Mouse (Mus musculus): ENCODE results near the gene Pglyrp2. TPM values are rescaled to one million over a fixed set of nuclear protein-coding genes. Genes with fewer than 3 reads are reported as not detected.
A peak's percentile ranks its signal among the peaks of the same experiment; 100 is the strongest.

Gene Pglyrp2
- polyA plus RNA-seq, 1 experiment from 2014 or later, result 1.8 TPM

- ATAC-seq (replicated peaks; ENCODE audit: low FRiP score), result no peak
- H3K27ac ChIP-seq (ENCODE audit: low read depth, low read length), result no peak overlapping the region
- H3K4me3 ChIP-seq (ENCODE audit: low read depth, low read length), result no peak overlapping the region
- no peaks in the 10 kb centered on the region for H3K27me3 ChIP-seq (replicated peaks; ENCODE audit: control insufficient read depth, insufficient read depth, low read length)
- no peaks in the 10 kb centered on the region for H3K9me3 ChIP-seq (ENCODE audit: control insufficient read depth, low read length)
- H3K4me1 ChIP-seq (replicated peaks; ENCODE audit: control insufficient read depth, insufficient read depth, low read length), result no peaks in the 10 kb centered on the region
- no peaks in the 10 kb centered on the region for H3K36me3 ChIP-seq (ENCODE audit: control insufficient read depth, insufficient read depth, low read length)
- H3K4me2 ChIP-seq, result no peak overlapping the region
- H3K9ac ChIP-seq (ENCODE audit: low read depth, low read length), result no peak overlapping the region
- DNase-seq (ENCODE audit: low spot score), result no peak
Observed at GRCm38 (mm10) chr17:32447195-32447594, 23.2 kb upstream of the Pglyrp2 start.

DNA sequence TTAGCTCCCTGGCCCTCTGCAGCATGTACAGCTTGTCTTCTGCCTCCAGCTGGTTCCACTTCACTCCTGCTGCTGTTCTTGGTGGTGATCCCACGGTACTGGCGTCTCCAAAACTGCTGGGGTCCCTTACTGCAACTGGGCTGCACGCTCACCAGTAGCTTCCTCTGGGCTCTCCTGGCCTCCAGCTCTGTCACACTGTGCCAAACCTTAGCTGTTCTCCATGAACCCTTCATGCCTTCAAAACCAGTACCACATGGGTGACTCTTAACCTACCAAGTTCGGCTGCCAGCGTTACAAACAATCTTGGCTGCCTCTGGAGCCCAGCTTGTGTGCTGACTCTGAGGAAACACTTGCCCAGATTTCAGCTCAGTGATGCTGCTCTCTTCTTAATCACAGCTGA, 21.0 kb upstream of the Pglyrp2 start:
- Histone ChIP-seq H3K27me3 (replicated peaks; ENCODE audit: control insufficient read depth, insufficient read depth, low read length) (no peaks in the 10 kb centered on the region), H3K4me2 (no peak overlapping the region), H3K27ac (ENCODE audit: low read depth, low read length) (no peak overlapping the region), H3K9ac (ENCODE audit: low read depth, low read length) (no peak overlapping the region), H3K9me3 (ENCODE audit: control insufficient read depth, low read length) (no peaks in the 10 kb centered on the region), H3K4me1 (replicated peaks; ENCODE audit: control insufficient read depth, insufficient read depth, low read length) (no peaks in the 10 kb centered on the region), H3K4me3 (ENCODE audit: low read depth, low read length) (no peak overlapping the region), H3K36me3 (ENCODE audit: control insufficient read depth, insufficient read depth, low read length) (no peaks in the 10 kb centered on the region)
- DNase-seq (ENCODE audit: low spot score), result no peak
- no peak for ATAC-seq (replicated peaks; ENCODE audit: low FRiP score)
- 74% methylated on average over 5 of the region's 5 CpGs for WGBS

DNA sequence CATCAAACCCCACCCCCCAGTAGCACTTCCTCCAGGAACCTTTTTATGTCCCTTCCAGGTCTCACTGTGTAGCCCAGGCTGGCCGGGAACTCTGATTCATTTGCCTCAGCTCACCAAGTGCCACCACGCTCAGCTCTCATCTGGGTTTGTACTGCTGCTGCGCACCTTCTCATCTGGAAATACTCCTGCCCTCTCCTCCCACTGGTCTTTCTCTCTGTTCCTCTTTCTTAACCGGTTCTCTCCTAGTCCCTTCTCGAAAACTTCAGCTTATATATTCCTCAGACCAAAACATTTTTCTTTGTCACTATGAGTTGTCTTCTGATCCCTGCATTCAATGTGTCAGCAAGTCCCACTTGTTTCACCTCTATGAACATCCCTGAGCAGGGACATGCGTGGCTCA, 19.3 kb upstream of the Pglyrp2 start:
- 61% methylated on average over 6 of the region's 6 CpGs for WGBS
- no peaks in the 10 kb centered on the region for H3K36me3 ChIP-seq (ENCODE audit: control insufficient read depth, insufficient read depth, low read length)

DNA sequence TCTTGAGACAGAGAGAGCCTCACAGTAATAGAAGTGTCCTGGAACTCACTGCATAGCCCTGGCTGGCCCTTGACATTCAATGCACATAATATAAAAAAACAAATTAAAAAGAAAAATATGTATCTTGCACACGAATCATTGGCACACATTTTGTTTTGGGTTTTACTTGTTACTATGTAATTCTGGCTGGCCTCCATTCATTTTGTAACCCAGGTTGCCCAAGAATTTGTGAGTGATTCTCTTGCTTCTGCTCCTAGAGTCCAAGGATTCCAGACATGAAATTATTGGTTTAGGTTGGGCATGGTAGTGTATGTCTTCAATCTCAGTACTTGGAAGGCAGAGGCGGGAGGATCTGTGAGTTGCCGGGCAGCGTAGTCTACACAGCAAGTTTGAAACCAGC, 13.1 kb upstream of the Pglyrp2 start:
- Histone ChIP-seq H3K9me3 (ENCODE audit: control insufficient read depth, low read length) (no peaks in the 10 kb centered on the region), H3K9ac (ENCODE audit: low read depth, low read length) (no peak overlapping the region), H3K4me1 (replicated peaks; ENCODE audit: control insufficient read depth, insufficient read depth, low read length) (no peaks in the 10 kb centered on the region), H3K27me3 (replicated peaks; ENCODE audit: control insufficient read depth, insufficient read depth, low read length) (no peaks in the 10 kb centered on the region), H3K27ac (ENCODE audit: low read depth, low read length) (no peak overlapping the region), H3K36me3 (ENCODE audit: control insufficient read depth, insufficient read depth, low read length) (no peaks in the 10 kb centered on the region), H3K4me3 (ENCODE audit: low read depth, low read length) (no peak overlapping the region), H3K4me2 (no peak overlapping the region)
- DNase-seq (ENCODE audit: low spot score) (no peak), ATAC-seq (replicated peaks; ENCODE audit: low FRiP score) (no peak)
- 86% methylated on average over 4 of the region's 4 CpGs for WGBS

More for the DNA sequence above, 19.3 kb upstream of the Pglyrp2 start:
- no peak overlapping the region for H3K4me3 ChIP-seq (ENCODE audit: low read depth, low read length)
- H3K9me3 ChIP-seq (ENCODE audit: control insufficient read depth, low read length), result no peaks in the 10 kb centered on the region
- no peak overlapping the region for H3K27ac ChIP-seq (ENCODE audit: low read depth, low read length)
- DNase-seq (ENCODE audit: low spot score) (no peak), ATAC-seq (replicated peaks; ENCODE audit: low FRiP score) (no peak)
- no peaks in the 10 kb centered on the region for H3K27me3 ChIP-seq (replicated peaks; ENCODE audit: control insufficient read depth, insufficient read depth, low read length)
- no peak overlapping the region for H3K9ac ChIP-seq (ENCODE audit: low read depth, low read length)
- H3K4me2 ChIP-seq, result no peak overlapping the region
- no peaks in the 10 kb centered on the region for H3K4me1 ChIP-seq (replicated peaks; ENCODE audit: control insufficient read depth, insufficient read depth, low read length)

- Histone ChIP-seq H3K4me2 (no peak overlapping the region), H3K9ac (ENCODE audit: low read depth, low read length) (no peak overlapping the region), H3K36me3 (ENCODE audit: control insufficient read depth, insufficient read depth, low read length) (no peaks in the 10 kb centered on the region), H3K4me1 (replicated peaks; ENCODE audit: control insufficient read depth, insufficient read depth, low read length) (no peaks in the 10 kb centered on the region), H3K27me3 (replicated peaks; ENCODE audit: control insufficient read depth, insufficient read depth, low read length) (no peaks in the 10 kb centered on the region), H3K4me3 (ENCODE audit: low read depth, low read length) (no peak overlapping the region), H3K9me3 (ENCODE audit: control insufficient read depth, low read length) (no peaks in the 10 kb centered on the region), H3K27ac (ENCODE audit: low read depth, low read length) (no peak overlapping the region)
- ATAC-seq (replicated peaks; ENCODE audit: low FRiP score) (no peak), DNase-seq (ENCODE audit: low spot score) (no peak)
- 71% methylated on average over 5 of the region's 5 CpGs for whole genome bisulfite sequencing
Observed at GRCm38 (mm10) chr17:32435151-32435550, 11.2 kb upstream of the Pglyrp2 start.

- Histone ChIP-seq H3K4me2 (no peak overlapping the region), H3K27ac (ENCODE audit: low read depth, low read length) (no peak overlapping the region), H3K27me3 (replicated peaks; ENCODE audit: control insufficient read depth, insufficient read depth, low read length) (no peaks in the 10 kb centered on the region), H3K9ac (ENCODE audit: low read depth, low read length) (no peak overlapping the region), H3K9me3 (ENCODE audit: control insufficient read depth, low read length) (no peaks in the 10 kb centered on the region), H3K36me3 (ENCODE audit: control insufficient read depth, insufficient read depth, low read length) (no peaks in the 10 kb centered on the region), H3K4me1 (replicated peaks; ENCODE audit: control insufficient read depth, insufficient read depth, low read length) (no peaks in the 10 kb centered on the region), H3K4me3 (ENCODE audit: low read depth, low read length) (no peak overlapping the region)
- no peak for DNase-seq (ENCODE audit: low spot score)
- ATAC-seq (replicated peaks; ENCODE audit: low FRiP score), result no peak
- 55% methylated on average over 4 of the region's 4 CpGs for WGBS
Observed at GRCm38 (mm10) chr17:32434324-32434723, 10.4 kb upstream of the Pglyrp2 start.

GRCm38 (mm10) chr17:32431972-32432371, 8.0 kb upstream of the Pglyrp2 start:
- H3K27ac ChIP-seq (ENCODE audit: low read depth, low read length), result no peak overlapping the region
- H3K4me1 ChIP-seq (replicated peaks; ENCODE audit: control insufficient read depth, insufficient read depth, low read length), result no peaks in the 10 kb centered on the region
- no peak overlapping the region for H3K4me3 ChIP-seq (ENCODE audit: low read depth, low read length)
- no peak overlapping the region for H3K4me2 ChIP-seq
- WGBS, result 57% methylated on average over 3 of the region's 3 CpGs
- no peaks in the 10 kb centered on the region for H3K27me3 ChIP-seq (replicated peaks; ENCODE audit: control insufficient read depth, insufficient read depth, low read length)
- ATAC-seq (replicated peaks; ENCODE audit: low FRiP score), result no peak
- no peaks in the 10 kb centered on the region for H3K9me3 ChIP-seq (ENCODE audit: control insufficient read depth, low read length)
- no peak overlapping the region for H3K9ac ChIP-seq (ENCODE audit: low read depth, low read length)
- H3K36me3 ChIP-seq (ENCODE audit: control insufficient read depth, insufficient read depth, low read length), result no peaks in the 10 kb centered on the region
- no peak for DNase-seq (ENCODE audit: low spot score)

DNA sequence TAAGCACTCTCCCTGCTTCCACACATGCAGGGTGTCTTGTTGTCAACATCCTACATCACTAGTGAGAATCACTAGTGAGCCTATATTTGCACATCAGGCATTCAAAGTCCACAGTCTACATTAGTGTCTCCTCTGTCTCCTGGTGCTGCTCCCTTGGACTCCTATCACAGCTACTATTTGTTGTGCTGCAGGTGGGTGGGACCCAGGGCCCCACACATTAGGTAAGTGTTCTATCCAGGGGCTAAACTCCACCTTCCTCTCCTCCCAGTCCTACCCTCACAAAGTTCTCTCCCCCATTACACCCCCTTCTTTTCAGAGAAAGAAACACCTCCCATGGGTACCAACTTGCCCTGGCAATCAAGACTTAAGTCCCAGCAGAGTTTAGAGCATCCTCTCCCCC, 2.6 kb upstream of the Pglyrp2 start:
- peak; percentile 49; the same call in 1 of the 2 replicates for ATAC-seq (replicated peaks; ENCODE audit: low FRiP score)
- Histone ChIP-seq H3K27ac (ENCODE audit: low read depth, low read length) (no peak overlapping the region), H3K9ac (ENCODE audit: low read depth, low read length) (no peak overlapping the region)

DNA sequence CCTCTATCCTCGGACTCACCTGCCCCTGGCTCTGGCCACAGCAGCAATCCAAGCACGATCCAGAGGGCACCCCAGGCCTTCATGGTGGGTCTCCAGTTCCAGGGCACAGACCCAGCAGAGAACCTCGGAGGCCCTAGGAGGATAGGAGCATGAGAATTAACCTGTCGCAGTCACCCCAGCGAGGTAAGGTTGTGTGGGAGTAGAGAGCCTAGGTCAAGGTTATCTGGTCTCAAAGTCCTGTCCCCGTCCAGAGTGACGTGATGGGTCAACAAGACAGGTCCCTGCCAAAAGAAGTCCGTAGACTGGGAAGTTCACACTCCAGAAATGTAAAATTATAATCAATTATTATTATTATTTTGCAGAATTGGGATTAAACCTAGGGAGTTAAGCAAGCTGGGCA, 3.2 kb downstream of the Pglyrp2 start:
- Histone ChIP-seq H3K4me3 (ENCODE audit: low read depth, low read length) (no peak overlapping the region), H3K36me3 (ENCODE audit: control insufficient read depth, insufficient read depth, low read length) (no peaks in the 10 kb centered on the region), H3K4me1 (replicated peaks; ENCODE audit: control insufficient read depth, insufficient read depth, low read length) (peaks cover 3% of the 10 kb centered on the region; the same call in 1 of the 2 replicates), H3K9ac (ENCODE audit: low read depth, low read length) (no peak overlapping the region), H3K9me3 (ENCODE audit: control insufficient read depth, low read length) (no peaks in the 10 kb centered on the region), H3K4me2 (no peak overlapping the region), H3K27ac (ENCODE audit: low read depth, low read length) (no peak overlapping the region), H3K27me3 (replicated peaks; ENCODE audit: control insufficient read depth, insufficient read depth, low read length) (peaks cover 3% of the 10 kb centered on the region)
- WGBS, result 77% methylated on average over 8 of the region's 8 CpGs
- DNase-seq (ENCODE audit: low spot score) (no peak), ATAC-seq (replicated peaks; ENCODE audit: low FRiP score) (no peak)

More for the DNA sequence above, 2.6 kb upstream of the Pglyrp2 start:
- no peak overlapping the region for H3K4me2 ChIP-seq
- no peaks in the 10 kb centered on the region for H3K27me3 ChIP-seq (replicated peaks; ENCODE audit: control insufficient read depth, insufficient read depth, low read length)
- DNase-seq (ENCODE audit: low spot score), result no peak
- H3K36me3 ChIP-seq (ENCODE audit: control insufficient read depth, insufficient read depth, low read length), result no peaks in the 10 kb centered on the region
- no peaks in the 10 kb centered on the region for H3K9me3 ChIP-seq (ENCODE audit: control insufficient read depth, low read length)
- peaks cover 3% of the 10 kb centered on the region; the same call in 1 of the 2 replicates for H3K4me1 ChIP-seq (replicated peaks; ENCODE audit: control insufficient read depth, insufficient read depth, low read length)
- H3K4me3 ChIP-seq (ENCODE audit: low read depth, low read length), result no peak overlapping the region
